Mouse (Mus musculus): ENCODE measurements around the gene Rasgrp3. TPM values are rescaled to one million over a fixed set of nuclear protein-coding genes. Genes with fewer than 3 reads are reported as not detected.

Gene Rasgrp3
- polyA plus RNA-seq, 1 experiment = 0.60 TPM

GRCm38 (mm10) chr17:75468479-75469114 is 32.9 kb downstream of the Rasgrp3 start:
- no peaks in the 10 kb centered on the region for H3K9me3 ChIP-seq (replicated peaks; ENCODE audit: control insufficient read depth, insufficient read depth, low read length, poor library complexity, severe bottlenecking)
- H3K9ac ChIP-seq (ENCODE audit: low read depth, poor library complexity, severe bottlenecking) = no peak overlapping the region
- no peaks in the 10 kb centered on the region for H3K4me1 ChIP-seq (ENCODE audit: control insufficient read depth, insufficient read depth, low read length)
- H3K36me3 ChIP-seq (ENCODE audit: control insufficient read depth, insufficient read depth, low read length, poor library complexity, severe bottlenecking) = no peaks in the 10 kb centered on the region
- H3K4me3 ChIP-seq (ENCODE audit: low read depth, low read length) = no peak overlapping the region
- H3K27me3 ChIP-seq (ENCODE audit: control insufficient read depth, insufficient read depth, low read length, poor library complexity, severe bottlenecking) = no peaks in the 10 kb centered on the region
- H3K27ac ChIP-seq (ENCODE audit: insufficient read depth, low read length) = no peak overlapping the region
- TF ChIP-seq POLR2A (IDR thresholded peaks at IDR 0.05; ENCODE audit: insufficient read depth, low read length) (no peak), EP300 (IDR thresholded peaks at IDR 0.05; ENCODE audit: insufficient read depth, low read depth, low read length) (no peak), CTCF (IDR thresholded peaks at IDR 0.05; ENCODE audit: low read depth, low read length) (no peak)

- Histone ChIP-seq H3K4me1 (ENCODE audit: control insufficient read depth, insufficient read depth, low read length) (no peaks in the 10 kb centered on the region), H3K27me3 (ENCODE audit: control insufficient read depth, insufficient read depth, low read length, poor library complexity, severe bottlenecking) (no peaks in the 10 kb centered on the region), H3K9ac (ENCODE audit: low read depth, poor library complexity, severe bottlenecking) (no peak overlapping the region), H3K27ac (ENCODE audit: insufficient read depth, low read length) (no peak overlapping the region), H3K9me3 (replicated peaks; ENCODE audit: control insufficient read depth, insufficient read depth, low read length, poor library complexity, severe bottlenecking) (no peaks in the 10 kb centered on the region), H3K36me3 (ENCODE audit: control insufficient read depth, insufficient read depth, low read length, poor library complexity, severe bottlenecking) (no peaks in the 10 kb centered on the region), H3K4me3 (ENCODE audit: low read depth, low read length) (no peak overlapping the region)
- TF ChIP-seq POLR2A (IDR thresholded peaks at IDR 0.05; ENCODE audit: insufficient read depth, low read length) (no peak), EP300 (IDR thresholded peaks at IDR 0.05; ENCODE audit: insufficient read depth, low read depth, low read length) (no peak), CTCF (IDR thresholded peaks at IDR 0.05; ENCODE audit: low read depth, low read length) (no peak)
Observed at GRCm38 (mm10) chr17:75470325-75470724, 34.6 kb downstream of the Rasgrp3 start.

GRCm38 (mm10) chr17:75470885-75471610 is 35.4 kb downstream of the Rasgrp3 start:
- no peak overlapping the region for H3K9ac ChIP-seq (ENCODE audit: low read depth, poor library complexity, severe bottlenecking)
- H3K4me3 ChIP-seq (ENCODE audit: low read depth, low read length) = no peak overlapping the region
- no peaks in the 10 kb centered on the region for H3K9me3 ChIP-seq (replicated peaks; ENCODE audit: control insufficient read depth, insufficient read depth, low read length, poor library complexity, severe bottlenecking)
- no peaks in the 10 kb centered on the region for H3K4me1 ChIP-seq (ENCODE audit: control insufficient read depth, insufficient read depth, low read length)
- no peak for TF ChIP-seq CTCF (IDR thresholded peaks at IDR 0.05; ENCODE audit: low read depth, low read length)
- TF ChIP-seq POLR2A (IDR thresholded peaks at IDR 0.05; ENCODE audit: insufficient read depth, low read length) = no peak
- TF ChIP-seq EP300 (IDR thresholded peaks at IDR 0.05; ENCODE audit: insufficient read depth, low read depth, low read length) = no peak
- no peaks in the 10 kb centered on the region for H3K27me3 ChIP-seq (ENCODE audit: control insufficient read depth, insufficient read depth, low read length, poor library complexity, severe bottlenecking)
- H3K36me3 ChIP-seq (ENCODE audit: control insufficient read depth, insufficient read depth, low read length, poor library complexity, severe bottlenecking) = no peaks in the 10 kb centered on the region
- no peak overlapping the region for H3K27ac ChIP-seq (ENCODE audit: insufficient read depth, low read length)

DNA sequence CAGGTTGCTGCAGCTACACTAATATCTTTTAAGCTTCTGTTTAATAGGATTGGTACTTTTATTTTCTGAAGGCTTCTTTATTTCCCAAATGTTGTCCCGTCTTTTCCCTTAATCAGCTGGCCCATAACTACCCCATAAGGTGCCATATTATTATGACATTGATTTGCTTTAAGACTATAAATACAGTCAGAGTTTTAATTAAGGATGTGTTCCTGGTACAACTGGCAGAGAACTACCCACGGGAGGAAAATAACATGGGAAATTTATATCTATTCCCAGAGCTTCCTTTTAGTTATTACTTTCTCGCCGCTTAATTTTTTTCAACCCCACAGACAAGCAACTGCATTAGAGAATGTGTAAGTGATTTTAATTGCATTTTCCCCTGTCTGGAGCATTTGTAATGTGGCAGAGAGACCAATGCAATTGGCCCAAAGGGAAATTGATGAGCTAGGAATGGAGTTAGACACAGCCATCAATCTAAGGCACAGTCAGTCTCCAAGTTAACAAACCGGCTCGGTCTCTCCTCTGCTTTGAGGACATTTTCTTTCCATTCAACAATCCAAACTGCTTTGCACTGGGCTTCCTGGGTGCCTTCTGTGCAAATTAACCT is 36.1 kb downstream of the Rasgrp3 start:
- no peaks in the 10 kb centered on the region for H3K4me1 ChIP-seq (ENCODE audit: control insufficient read depth, insufficient read depth, low read length)
- H3K36me3 ChIP-seq (ENCODE audit: control insufficient read depth, insufficient read depth, low read length, poor library complexity, severe bottlenecking) = no peaks in the 10 kb centered on the region
- H3K27me3 ChIP-seq (ENCODE audit: control insufficient read depth, insufficient read depth, low read length, poor library complexity, severe bottlenecking) = no peaks in the 10 kb centered on the region
- no peak for TF ChIP-seq CTCF (IDR thresholded peaks at IDR 0.05; ENCODE audit: low read depth, low read length)
- no peak for TF ChIP-seq POLR2A (IDR thresholded peaks at IDR 0.05; ENCODE audit: insufficient read depth, low read length)
- TF ChIP-seq EP300 (IDR thresholded peaks at IDR 0.05; ENCODE audit: insufficient read depth, low read depth, low read length) = no peak
- H3K9me3 ChIP-seq (replicated peaks; ENCODE audit: control insufficient read depth, insufficient read depth, low read length, poor library complexity, severe bottlenecking) = no peaks in the 10 kb centered on the region
- no peak overlapping the region for H3K27ac ChIP-seq (ENCODE audit: insufficient read depth, low read length)
- H3K9ac ChIP-seq (ENCODE audit: low read depth, poor library complexity, severe bottlenecking) = no peak overlapping the region
- H3K4me3 ChIP-seq (ENCODE audit: low read depth, low read length) = no peak overlapping the region

DNA sequence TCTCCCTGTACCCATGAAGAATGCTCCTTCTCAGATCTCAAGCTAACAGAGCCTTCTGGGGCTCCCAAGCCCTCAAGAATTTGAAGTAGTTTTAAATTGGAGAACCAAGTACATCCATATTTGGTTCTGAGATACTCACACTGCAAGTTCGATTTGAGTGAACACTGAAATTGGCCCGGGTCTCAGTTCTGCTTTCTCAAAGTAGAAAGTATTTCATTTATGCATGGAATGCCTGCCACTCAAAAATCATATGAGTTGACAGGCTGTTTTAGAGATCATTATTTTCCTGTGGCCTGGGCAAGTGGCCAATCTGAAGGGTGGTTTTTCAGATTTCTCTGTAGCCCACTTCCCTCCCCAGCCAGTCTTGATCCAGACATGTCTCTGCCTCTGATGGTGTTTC is 36.7 kb downstream of the Rasgrp3 start:
- no peaks in the 10 kb centered on the region for H3K9me3 ChIP-seq (replicated peaks; ENCODE audit: control insufficient read depth, insufficient read depth, low read length, poor library complexity, severe bottlenecking)
- H3K9ac ChIP-seq (ENCODE audit: low read depth, poor library complexity, severe bottlenecking) = no peak overlapping the region

DNA sequence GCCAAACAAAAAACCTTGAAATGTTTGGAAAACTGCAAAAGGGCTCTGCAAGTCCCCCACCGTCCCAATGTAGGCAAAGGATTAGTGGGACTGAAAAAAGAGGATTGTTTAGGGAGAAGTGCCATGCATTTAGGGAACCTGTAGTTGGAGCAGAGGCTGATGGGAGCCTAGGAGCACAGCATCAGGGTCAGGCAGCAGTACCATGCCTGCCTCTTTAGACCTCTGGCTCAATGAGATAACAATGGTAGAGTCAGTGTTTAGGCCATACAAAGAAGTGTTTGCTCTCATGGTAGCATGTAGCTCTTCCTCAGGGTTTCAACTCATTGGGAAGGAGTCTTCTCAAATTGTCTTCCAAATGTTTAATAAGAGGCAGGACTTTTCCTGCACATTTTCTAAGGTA is 40.3 kb downstream of the Rasgrp3 start:
- H3K27me3 ChIP-seq (ENCODE audit: control insufficient read depth, insufficient read depth, low read length, poor library complexity, severe bottlenecking) = no peaks in the 10 kb centered on the region
- H3K36me3 ChIP-seq (ENCODE audit: control insufficient read depth, insufficient read depth, low read length, poor library complexity, severe bottlenecking) = no peaks in the 10 kb centered on the region
- H3K4me3 ChIP-seq (ENCODE audit: low read depth, low read length) = no peak overlapping the region
- TF ChIP-seq CTCF (IDR thresholded peaks at IDR 0.05; ENCODE audit: low read depth, low read length) = no peak
- TF ChIP-seq EP300 (IDR thresholded peaks at IDR 0.05; ENCODE audit: insufficient read depth, low read depth, low read length) = no peak
- no peak for TF ChIP-seq POLR2A (IDR thresholded peaks at IDR 0.05; ENCODE audit: insufficient read depth, low read length)
- H3K9ac ChIP-seq (ENCODE audit: low read depth, poor library complexity, severe bottlenecking) = no peak overlapping the region
- no peaks in the 10 kb centered on the region for H3K9me3 ChIP-seq (replicated peaks; ENCODE audit: control insufficient read depth, insufficient read depth, low read length, poor library complexity, severe bottlenecking)
- H3K27ac ChIP-seq (ENCODE audit: insufficient read depth, low read length) = no peak overlapping the region
- no peaks in the 10 kb centered on the region for H3K4me1 ChIP-seq (ENCODE audit: control insufficient read depth, insufficient read depth, low read length)

More for the DNA sequence above, 36.7 kb downstream of the Rasgrp3 start:
- Histone ChIP-seq H3K27ac (ENCODE audit: insufficient read depth, low read length) (no peak overlapping the region), H3K27me3 (ENCODE audit: control insufficient read depth, insufficient read depth, low read length, poor library complexity, severe bottlenecking) (no peaks in the 10 kb centered on the region), H3K4me1 (ENCODE audit: control insufficient read depth, insufficient read depth, low read length) (no peaks in the 10 kb centered on the region), H3K36me3 (ENCODE audit: control insufficient read depth, insufficient read depth, low read length, poor library complexity, severe bottlenecking) (no peaks in the 10 kb centered on the region), H3K4me3 (ENCODE audit: low read depth, low read length) (no peak overlapping the region)
- TF ChIP-seq POLR2A (IDR thresholded peaks at IDR 0.05; ENCODE audit: insufficient read depth, low read length) (no peak), EP300 (IDR thresholded peaks at IDR 0.05; ENCODE audit: insufficient read depth, low read depth, low read length) (no peak), CTCF (IDR thresholded peaks at IDR 0.05; ENCODE audit: low read depth, low read length) (no peak)
